Mouse (Mus musculus) olfactory bulb, adult 2 months (tissue): ENCODE results near the gene Rrp8. TPM values are rescaled to one million over a fixed set of nuclear protein-coding genes. Genes with fewer than 3 reads are reported as not detected.

ENCODE experiments used
- H3K27ac ChIP-seq: fragments of 200-500 bp; 2 replicates; pipeline ENCODE4 v1.5.1; 2012; ENCODE audit warnings: low read depth, low read length; ENCODE audit not compliant: insufficient read depth
- H3K4me1 ChIP-seq: fragments of 200-500 bp; 2 replicates; pipeline ENCODE4 v1.6.1; 2012; ENCODE audit warnings: low read length; ENCODE audit not compliant: control insufficient read depth, insufficient read depth
- H3K4me3 ChIP-seq: fragments of 200-500 bp; 2 replicates; pipeline ENCODE4 v1.5.1; 2012; ENCODE audit warnings: mild to moderate bottlenecking, low read depth, low read length, moderate library complexity; ENCODE audit not compliant: insufficient read depth
- CTCF ChIP-seq: fragments of 200-500 bp; IDR thresholded peaks from 2 replicates; pipeline ENCODE4 v1.5.1; 2012; ENCODE audit warnings: low read depth, mild to moderate bottlenecking, low read length, moderate library complexity; ENCODE audit not compliant: insufficient read depth
- POLR2A ChIP-seq: fragments of 200-500 bp; IDR thresholded peaks from 2 replicates; pipeline ENCODE4 v1.6.1; 2012; ENCODE audit warnings: mild to moderate bottlenecking, low read depth, low read length, moderate library complexity; ENCODE audit not compliant: insufficient read depth
- WGBS: fragments of 180-500 bp; shearing (Covaris S2); methylation state at CpG from one replicate; pipeline ENCODE4 v1.1.7; 2018; 5-methylcytosine and 5-hydroxymethylcytosine counted together
- polyA plus RNA-seq: library from polyadenylated mRNA; stranded (reverse); fragments of >200 nt; gene quantifications from 2 replicates; pipeline ENCODE4 v1.2.4, GENCODE M21; 2012; ENCODE audit warnings: low replicate concordance; ENCODE audit not compliant: missing spikeins, insufficient read depth, insufficient read length

The Rrp8 gene
- not detected in 2 replicates for polyA plus RNA-seq

- TF ChIP-seq POLR2A: no peak
- no peak for TF ChIP-seq CTCF
- peak within 1 kb of the TSS; percentile 71 for H3K27ac ChIP-seq
- peak within 1 kb of the TSS; percentile 93 for H3K4me3 ChIP-seq
- H3K4me1 ChIP-seq: no peaks in the 10 kb centered on the region; the same call in 1 of the 2 replicates
- WGBS: under 1% methylated on average over 30 of the region's 30 CpGs
Measured at GRCm38 (mm10) chr7:105736911-105737521, at the start of gene Rrp8. Gene Rrp8 (minus strand): TSS chr7:105737385.

- TF ChIP-seq POLR2A: no peak
- no peak for TF ChIP-seq CTCF
- peak overlapping the region; percentile 52 for H3K27ac ChIP-seq
- H3K4me1 ChIP-seq: peaks cover 7% of the 10 kb centered on the region
- WGBS: 7% methylated on average over 17 of the region's 20 CpGs
- peak overlapping the region; percentile 94 for H3K4me3 ChIP-seq
Measured at GRCm38 (mm10) chr7:105786506-105787284, 49.5 kb upstream of the Rrp8 start.

- H3K27ac ChIP-seq: no peak overlapping the region
- TF ChIP-seq CTCF (no peak), POLR2A (no peak)
- peaks cover 7% of the 10 kb centered on the region for H3K4me1 ChIP-seq
- H3K4me3 ChIP-seq: no peak overlapping the region
- WGBS: 26% methylated on average over 4 of the region's 4 CpGs
Measured at GRCm38 (mm10) chr7:105784556-105784955, 47.4 kb upstream of the Rrp8 start.

- WGBS: 38% methylated on average over 4 of the region's 4 CpGs
- Histone ChIP-seq H3K27ac (no peak overlapping the region), H3K4me1 (peaks cover 12% of the 10 kb centered on the region), H3K4me3 (no peak overlapping the region)
- no peak for TF ChIP-seq CTCF
- no peak for TF ChIP-seq POLR2A
Measured at GRCm38 (mm10) chr7:105783861-105784260, 46.7 kb upstream of the Rrp8 start.

GRCm38 (mm10) chr7:105778553-105779265 lies 41.5 kb upstream of the Rrp8 start:
- Histone ChIP-seq H3K27ac (no peak overlapping the region), H3K4me3 (no peak overlapping the region), H3K4me1 (peaks cover 22% of the 10 kb centered on the region)
- no peak for TF ChIP-seq CTCF
- TF ChIP-seq POLR2A: no peak
- 14% methylated on average over 4 of the region's 4 CpGs for WGBS

- Histone ChIP-seq H3K27ac (no peak overlapping the region), H3K4me3 (no peak overlapping the region), H3K4me1 (peaks cover 25% of the 10 kb centered on the region)
- TF ChIP-seq POLR2A (no peak), CTCF (no peak)
- WGBS: 53% methylated on average over 13 of the region's 13 CpGs
Measured at GRCm38 (mm10) chr7:105777797-105778552, 40.8 kb upstream of the Rrp8 start.

- TF ChIP-seq POLR2A: no peak
- no peak for TF ChIP-seq CTCF
- 85% methylated on average over 1 of the region's 1 CpGs for WGBS
- Histone ChIP-seq H3K4me3 (no peak overlapping the region), H3K4me1 (peaks cover 27% of the 10 kb centered on the region), H3K27ac (no peak overlapping the region)
Measured at GRCm38 (mm10) chr7:105777316-105777715, 40.1 kb upstream of the Rrp8 start.

GRCm38 (mm10) chr7:105776026-105776425 lies 38.8 kb upstream of the Rrp8 start:
- Histone ChIP-seq H3K4me1 (peaks cover 30% of the 10 kb centered on the region), H3K27ac (no peak overlapping the region), H3K4me3 (no peak overlapping the region)
- 62% methylated on average over 2 of the region's 2 CpGs for WGBS
- TF ChIP-seq POLR2A: no peak
- TF ChIP-seq CTCF: no peak
